Mouse (Mus musculus): ENCODE results near the gene Usp35. TPM values are rescaled to one million over a fixed set of nuclear protein-coding genes. Genes with fewer than 3 reads are reported as not detected.

The Usp35 gene
- total RNA-seq, 2 experiments from 2014 or later: 11.9 to 12.4 TPM

DNA sequence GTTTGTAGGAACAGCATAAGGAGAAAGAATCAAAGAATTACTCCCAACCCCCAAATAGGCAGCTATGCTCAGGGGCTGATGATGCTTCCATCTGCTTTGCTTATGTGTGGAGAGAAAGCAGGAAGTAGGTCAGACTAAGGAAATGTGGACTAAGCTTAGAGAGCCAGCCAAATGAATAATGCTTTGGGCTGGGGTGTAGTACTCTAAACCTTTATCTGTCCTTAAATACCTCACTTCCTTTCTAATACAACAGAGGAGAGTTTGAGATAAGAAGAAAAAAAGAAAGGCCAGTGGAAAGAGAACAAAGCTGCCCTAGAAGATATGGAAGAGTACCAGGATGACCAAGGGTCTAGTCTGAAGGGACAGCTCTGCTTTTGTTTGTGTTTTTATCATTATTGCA lies 61.5 kb downstream of the Usp35 start:
- DNase-seq (ENCODE audit: low spot score in 2 of 2): no peak

DNA sequence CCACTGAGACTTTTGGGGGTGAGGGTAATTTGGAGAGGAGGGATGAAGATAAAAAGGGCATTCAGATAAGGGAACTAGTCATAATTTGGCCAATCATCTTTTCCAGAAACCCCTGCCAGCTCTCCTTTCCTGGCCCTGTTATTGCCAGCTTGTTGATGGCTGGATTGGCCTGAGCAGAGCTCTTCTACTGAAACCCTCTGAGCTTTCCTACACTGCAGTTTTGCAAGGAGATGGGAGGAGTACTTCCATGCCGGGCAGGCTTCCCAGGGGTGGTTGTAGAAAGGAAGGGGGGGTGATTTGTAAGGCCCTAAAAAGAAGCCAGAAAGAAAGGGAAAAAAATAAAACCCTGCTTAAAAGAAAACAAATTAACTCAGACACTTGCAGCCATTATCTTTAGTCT lies 69.3 kb downstream of the Usp35 start:
- DNase-seq (ENCODE audit: low spot score in 2 of 2): no peak

Other genes with a start within 250 kb of the Usp35 start
- 10 to 100 TPM in 1 of 2 experiments, 1 to 10 TPM in 1; 8.9 to 11.5 TPM for gene Kctd21, start 307 bp upstream of the Usp35 start, total RNA-seq (2021)
- 10 to 100 TPM; 11.4 TPM for gene Alg8, start 39.6 kb upstream of the Usp35 start, total RNA-seq (2021)
- gene Ndufc2, start 68.0 kb upstream of the Usp35 start, total RNA-seq (2021): 100 to 1,000 TPM; 267 TPM
- gene Thrsp, start 85.7 kb upstream of the Usp35 start, total RNA-seq (2021): 10 to 100 TPM; 29.1 to 31.5 TPM
- gene Kctd14, start 119.3 kb upstream of the Usp35 start, total RNA-seq (2021): 1 to 10 TPM; 2.3 to 3.6 TPM
- gene Ints4, start 148.9 kb upstream of the Usp35 start, total RNA-seq (2021): 10 to 100 TPM; 31.4 to 33.1 TPM
- 10 to 100 TPM; 43.7 to 44.5 TPM for gene Aamdc, start 247.5 kb upstream of the Usp35 start, total RNA-seq (2021)
- gene Rsf1, start 247.9 kb upstream of the Usp35 start, total RNA-seq (2021): 10 to 100 TPM; 43.5 to 45.3 TPM